Mouse (Mus musculus): Measurements from ENCODE around the gene Pkp1. TPM values are rescaled to one million over a fixed set of nuclear protein-coding genes. Genes with fewer than 3 reads are reported as not detected.

Pkp1 gene
- total RNA-seq, 2 experiments from 2014 or later: 0.23 TPM; not detected in 1

GRCm38 (mm10) chr1:135862561-135862960 lies 56.4 kb downstream of the Pkp1 start:
- intact Hi-C loops (cut with DNase I): no loop called here

GRCm38 (mm10) chr1:135861980-135862552 lies 56.9 kb downstream of the Pkp1 start:
- DNase-seq: no peak
- intact Hi-C loops (cut with DNase I): no loop called here

More at GRCm38 (mm10) chr1:135862561-135862960, 56.4 kb downstream of the Pkp1 start:
- DNase-seq: no peak

GRCm38 (mm10) chr1:135861091-135861490 lies 57.9 kb downstream of the Pkp1 start:
- intact Hi-C loops (cut with DNase I): no loop called here

GRCm38 (mm10) chr1:135858533-135858932 lies 60.5 kb downstream of the Pkp1 start:
- no peak for DNase-seq
- intact Hi-C loops (cut with DNase I): no loop called here

More at GRCm38 (mm10) chr1:135861091-135861490, 57.9 kb downstream of the Pkp1 start:
- no peak for DNase-seq

GRCm38 (mm10) chr1:135857137-135857775 lies 61.8 kb downstream of the Pkp1 start:
- intact Hi-C loops (cut with DNase I): no loop called here
- no peak for DNase-seq

- no peak for DNase-seq
- intact Hi-C loops (cut with DNase I): no loop called here
These were observed 62.9 kb downstream of the Pkp1 start for GRCm38 (mm10) chr1:135856070-135856469.

GRCm38 (mm10) chr1:135855344-135855687 lies 63.7 kb downstream of the Pkp1 start:
- DNase-seq: no peak
- intact Hi-C loops (cut with DNase I): no loop called here

GRCm38 (mm10) chr1:135854591-135855343 lies 64.2 kb downstream of the Pkp1 start:
- DNase-seq: no peak
- intact Hi-C loops (cut with DNase I): no loop called here

- intact Hi-C loops (cut with DNase I): no loop called here
These were observed 65.8 kb downstream of the Pkp1 start for GRCm38 (mm10) chr1:135853200-135853599.

GRCm38 (mm10) chr1:135852044-135852756 lies 66.8 kb downstream of the Pkp1 start:
- DNase-seq: no peak
- intact Hi-C loops (cut with DNase I): no loop called here

More at GRCm38 (mm10) chr1:135853200-135853599, 65.8 kb downstream of the Pkp1 start:
- no peak for DNase-seq

GRCm38 (mm10) chr1:135850722-135851512 lies 68.1 kb downstream of the Pkp1 start:
- intact Hi-C loops (cut with DNase I): no loop called here
- DNase-seq: peak; percentile 29 to 41

GRCm38 (mm10) chr1:135847611-135848351 lies 71.2 kb downstream of the Pkp1 start:
- no peak for DNase-seq
- intact Hi-C loops (cut with DNase I): no loop called here

GRCm38 (mm10) chr1:135847139-135847562 lies 71.9 kb downstream of the Pkp1 start:
- intact Hi-C loops (cut with DNase I): no loop called here
- DNase-seq: no peak

- intact Hi-C loops (cut with DNase I): no loop called here
- no peak for DNase-seq
These were observed 72.4 kb downstream of the Pkp1 start for GRCm38 (mm10) chr1:135846632-135847031.

GRCm38 (mm10) chr1:135844481-135844880 lies 74.5 kb downstream of the Pkp1 start:
- intact Hi-C loops (cut with DNase I): no loop called here
- no peak for DNase-seq

GRCm38 (mm10) chr1:135843519-135844262 lies 75.3 kb downstream of the Pkp1 start:
- intact Hi-C loops (cut with DNase I): no loop called here
- no peak for DNase-seq

- intact Hi-C loops (cut with DNase I): no loop called here
- no peak for DNase-seq
These were observed 78.2 kb downstream of the Pkp1 start for GRCm38 (mm10) chr1:135840675-135841395.

- intact Hi-C loops (cut with DNase I): no loop called here
- no peak for DNase-seq
These were observed 79.9 kb downstream of the Pkp1 start for GRCm38 (mm10) chr1:135839065-135839464.

Data from gastrocnemius, postnatal 36 days (tissue).